Mouse (Mus musculus): ENCODE measurements around the gene Vsig10. TPM values are rescaled to one million over a fixed set of nuclear protein-coding genes. Genes with fewer than 3 reads are reported as not detected.

The Vsig10 gene
- polyA plus RNA-seq, 1 experiment from 2014 or later: 11.7 TPM

DNA sequence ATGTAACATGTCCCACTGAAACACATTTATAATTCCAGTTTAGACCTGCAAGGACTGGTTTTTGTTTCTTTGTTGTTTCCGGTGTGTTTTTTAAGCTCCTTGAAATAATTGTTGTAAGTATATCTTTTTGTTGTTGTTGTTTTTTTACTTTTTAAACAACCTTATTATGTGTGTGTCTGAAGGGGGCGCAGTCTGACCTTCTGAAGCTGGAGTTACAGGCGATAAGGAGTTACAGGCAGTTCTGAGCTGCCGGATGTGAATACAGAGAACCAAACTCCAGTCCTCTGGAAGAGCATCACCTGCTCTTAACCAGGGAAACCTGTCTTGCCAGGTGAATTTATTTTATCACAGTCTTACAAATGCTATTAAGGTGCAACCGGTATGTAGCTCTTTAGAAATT is 13.1 kb upstream of the Vsig10 start:
- H3K4me2 ChIP-seq: no peak overlapping the region
- H3K9me3 ChIP-seq: no peaks in the 10 kb centered on the region
- no peak overlapping the region for H3K9ac ChIP-seq
- no peaks in the 10 kb centered on the region for H3K36me3 ChIP-seq
- H3K27ac ChIP-seq: no peak overlapping the region
- no peak overlapping the region for H3K4me3 ChIP-seq
- WGBS: 83% methylated on average over 5 of the region's 5 CpGs
- no peaks in the 10 kb centered on the region for H3K27me3 ChIP-seq
- peaks cover 4% of the 10 kb centered on the region; the same call in 1 of the 2 replicates for H3K4me1 ChIP-seq
- ATAC-seq (ENCODE audit: insufficient number of reproducible peaks, low FRiP score, low TSS enrichment, low read depth): no peak

DNA sequence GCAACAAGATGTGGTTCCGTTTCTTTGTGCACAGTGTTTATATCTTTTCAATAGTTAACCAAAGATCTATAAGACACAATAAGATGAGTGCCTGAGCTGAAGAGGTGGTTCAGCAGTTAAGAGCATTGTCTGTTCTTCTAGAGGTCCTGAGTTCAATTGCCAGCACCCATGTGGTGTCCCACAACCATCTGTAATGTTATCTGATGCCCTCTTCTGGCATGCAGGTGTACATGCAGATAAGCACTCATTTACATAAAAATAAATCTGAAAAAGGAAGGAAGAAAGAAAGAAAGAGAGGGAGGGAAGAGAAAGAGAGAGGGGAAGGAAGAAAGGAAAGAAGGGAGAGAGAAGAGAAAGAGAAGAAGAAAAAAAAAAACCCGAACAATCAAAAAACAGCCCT is 12.1 kb upstream of the Vsig10 start:
- WGBS: 93% methylated on average over 2 of the region's 2 CpGs
- no peak overlapping the region for H3K4me2 ChIP-seq
- H3K27ac ChIP-seq: no peak overlapping the region
- H3K4me3 ChIP-seq: no peak overlapping the region
- H3K4me1 ChIP-seq: peaks cover 4% of the 10 kb centered on the region; the same call in 1 of the 2 replicates
- H3K9me3 ChIP-seq: no peaks in the 10 kb centered on the region
- no peak overlapping the region for H3K9ac ChIP-seq
- no peaks in the 10 kb centered on the region for H3K27me3 ChIP-seq
- H3K36me3 ChIP-seq: no peaks in the 10 kb centered on the region
- no peak for ATAC-seq (ENCODE audit: insufficient number of reproducible peaks, low FRiP score, low TSS enrichment, low read depth)

DNA sequence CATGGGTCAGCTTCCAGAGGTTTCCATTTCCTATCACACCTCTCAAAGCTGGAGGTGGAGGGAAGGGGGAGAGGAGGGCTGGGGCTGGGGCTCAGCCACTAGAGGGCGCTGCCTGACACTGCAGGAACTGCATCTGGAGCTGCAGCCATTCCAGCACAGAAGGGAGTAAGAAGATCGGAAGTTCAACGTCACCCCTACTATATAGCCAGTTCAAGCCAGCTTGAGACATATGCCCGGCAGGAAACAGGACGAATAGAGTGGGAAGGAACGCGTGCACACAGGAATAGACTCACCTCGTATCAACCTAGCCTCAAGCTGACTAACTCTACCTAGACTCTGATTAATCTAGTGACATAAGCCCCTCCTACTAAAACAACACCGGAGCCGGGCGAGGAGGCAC is 11.2 kb upstream of the Vsig10 start:
- H3K36me3 ChIP-seq: no peaks in the 10 kb centered on the region
- H3K9ac ChIP-seq: no peak overlapping the region
- no peak overlapping the region for H3K4me3 ChIP-seq
- H3K4me1 ChIP-seq: peaks cover 4% of the 10 kb centered on the region; the same call in 1 of the 2 replicates
- no peak overlapping the region for H3K4me2 ChIP-seq
- ATAC-seq (ENCODE audit: insufficient number of reproducible peaks, low FRiP score, low TSS enrichment, low read depth): no peak
- H3K27me3 ChIP-seq: no peaks in the 10 kb centered on the region
- H3K9me3 ChIP-seq: no peaks in the 10 kb centered on the region
- 30% methylated on average over 11 of the region's 11 CpGs for WGBS
- no peak overlapping the region for H3K27ac ChIP-seq

DNA sequence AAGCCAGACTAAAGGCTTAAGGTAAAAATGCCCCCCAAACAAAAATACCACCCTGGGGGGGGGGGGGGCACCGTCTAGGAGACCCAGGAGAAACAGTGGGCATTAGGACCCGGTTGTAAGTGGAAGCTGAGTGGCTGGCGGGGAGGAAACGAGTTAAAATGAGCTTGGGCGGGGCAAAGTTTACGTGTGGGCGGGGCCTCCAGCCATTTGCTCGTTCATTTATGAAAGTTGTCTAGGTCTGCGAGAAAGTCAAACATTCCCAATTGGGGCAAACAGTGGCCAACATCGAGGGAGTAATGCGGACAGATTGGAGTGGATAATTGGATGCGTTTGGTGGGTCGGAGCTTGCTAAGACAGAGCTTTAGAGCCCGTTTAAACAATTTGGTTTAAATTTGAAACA is 5.5 kb upstream of the Vsig10 start:
- H3K9ac ChIP-seq: no peak overlapping the region

DNA sequence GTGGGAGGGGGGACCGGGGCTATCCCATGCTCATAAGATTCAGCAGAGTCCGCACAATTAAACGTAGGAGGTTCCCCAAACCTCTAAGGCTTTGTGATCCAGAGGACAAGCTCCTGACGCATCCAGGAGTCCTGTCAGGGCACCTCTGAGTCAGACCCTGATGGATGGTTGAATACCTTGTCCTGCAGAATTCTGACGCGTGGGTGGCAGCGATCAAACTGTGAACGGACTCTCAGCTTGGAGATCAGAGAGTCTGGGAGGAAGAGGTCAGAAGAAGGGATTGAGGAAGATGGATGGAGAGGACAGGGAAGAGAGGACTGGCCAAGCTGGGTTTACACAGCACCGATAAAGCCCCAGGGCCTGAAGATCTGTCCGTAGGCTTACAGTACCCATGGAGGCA is 5.0 kb upstream of the Vsig10 start:
- Histone ChIP-seq H3K4me1 (peaks cover 16% of the 10 kb centered on the region), H3K4me3 (peak overlapping the region; percentile 29), H3K9me3 (no peaks in the 10 kb centered on the region), H3K27ac (peak overlapping the region; percentile 55; the same call in 1 of the 2 replicates), H3K27me3 (no peaks in the 10 kb centered on the region), H3K9ac (no peak overlapping the region), H3K4me2 (peak overlapping the region; percentile 38), H3K36me3 (no peaks in the 10 kb centered on the region)
- no peak for ATAC-seq (ENCODE audit: insufficient number of reproducible peaks, low FRiP score, low TSS enrichment, low read depth)
- 30% methylated on average over 10 of the region's 10 CpGs for WGBS

More for the DNA sequence above, 5.5 kb upstream of the Vsig10 start:
- Histone ChIP-seq H3K4me1 (peaks cover 16% of the 10 kb centered on the region), H3K27ac (0 out of 2 replicates have a peak overlapping the region, but pooled peaks have one; percentile 55), H3K9me3 (no peaks in the 10 kb centered on the region), H3K4me3 (peak overlapping the region; percentile 29), H3K27me3 (no peaks in the 10 kb centered on the region), H3K4me2 (peak overlapping the region; percentile 38), H3K36me3 (no peaks in the 10 kb centered on the region)
- no peak for ATAC-seq (ENCODE audit: insufficient number of reproducible peaks, low FRiP score, low TSS enrichment, low read depth)
- WGBS: 7% methylated on average over 13 of the region's 14 CpGs

DNA sequence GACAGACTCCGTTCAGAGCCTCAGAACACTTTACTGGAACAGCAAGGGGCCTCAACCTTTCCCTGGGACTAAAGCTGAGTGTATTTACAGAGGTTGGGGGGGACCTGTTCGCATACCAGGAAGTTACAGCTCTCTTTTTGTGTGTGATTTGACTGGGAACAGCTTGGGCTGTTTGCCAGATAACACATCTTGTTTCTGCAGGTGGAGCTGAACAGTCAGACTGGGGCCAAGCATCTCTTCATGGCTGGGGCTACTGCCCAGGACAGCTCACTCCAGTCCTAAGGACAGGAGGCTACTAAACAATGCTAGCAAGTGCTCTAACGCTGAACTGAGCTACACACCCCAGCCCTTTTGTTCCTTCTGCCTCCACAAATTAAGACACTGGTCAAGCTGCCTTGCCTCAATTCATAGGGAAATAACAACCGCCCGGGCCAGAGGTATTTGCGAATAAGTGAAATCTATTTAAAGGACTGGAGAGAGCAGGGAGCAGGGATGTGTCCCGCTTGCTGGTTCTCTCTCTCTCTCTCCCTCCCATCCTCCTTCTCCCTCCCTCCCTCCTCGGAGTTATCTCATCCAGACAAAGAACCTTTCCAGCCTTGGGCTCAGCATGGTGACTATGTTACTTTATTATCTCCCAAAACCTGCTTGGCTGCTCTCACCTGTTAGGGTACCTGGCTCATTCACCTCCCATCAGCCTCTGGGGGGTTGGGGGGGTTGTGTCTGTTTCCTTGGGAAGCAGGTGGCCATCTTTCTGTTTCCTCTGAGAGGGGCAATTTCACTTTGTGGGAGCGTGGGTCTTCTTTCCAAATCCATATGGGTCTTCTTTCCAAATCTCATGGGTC is 4.1 kb upstream of the Vsig10 start:
- no peaks in the 10 kb centered on the region for H3K9me3 ChIP-seq
- no peak overlapping the region for H3K9ac ChIP-seq
- peak overlapping the region; percentile 8; the same call in 1 of the 2 replicates for H3K4me2 ChIP-seq
- no peaks in the 10 kb centered on the region for H3K27me3 ChIP-seq
- no peaks in the 10 kb centered on the region for H3K36me3 ChIP-seq
- 30% methylated on average over 9 of the region's 9 CpGs for WGBS
- peaks cover 20% of the 10 kb centered on the region for H3K4me1 ChIP-seq
- no peak overlapping the region for H3K4me3 ChIP-seq
- peak overlapping the region; percentile 23; the same call in 1 of the 2 replicates for H3K27ac ChIP-seq
- no peak for ATAC-seq (ENCODE audit: insufficient number of reproducible peaks, low FRiP score, low TSS enrichment, low read depth)

DNA sequence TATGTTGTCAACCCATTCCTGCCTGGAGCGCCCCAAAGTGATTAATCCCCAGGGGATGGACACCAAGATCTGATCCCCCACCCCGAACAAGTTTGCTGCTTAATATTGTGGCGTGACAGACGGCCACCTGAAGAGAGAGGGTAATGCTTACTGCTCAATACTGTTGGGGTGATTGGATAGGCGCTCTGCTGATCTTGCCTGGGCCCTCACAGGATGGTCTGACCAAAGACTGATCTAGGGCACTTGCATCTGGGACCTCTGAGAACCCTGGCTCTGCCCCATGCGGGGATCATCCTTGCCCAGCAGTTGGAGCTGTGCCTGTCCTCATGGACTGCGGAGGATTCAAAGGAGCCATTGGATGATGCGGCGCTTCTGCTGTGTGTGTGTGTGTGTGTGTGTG is 4.9 kb downstream of the Vsig10 start:
- Histone ChIP-seq H3K9me3 (no peaks in the 10 kb centered on the region), H3K27ac (no peak overlapping the region), H3K4me1 (peaks cover 6% of the 10 kb centered on the region; the same call in 1 of the 2 replicates), H3K4me2 (no peak overlapping the region), H3K4me3 (no peak overlapping the region), H3K9ac (no peak overlapping the region), H3K27me3 (no peaks in the 10 kb centered on the region; the same call in 1 of the 2 replicates), H3K36me3 (no peaks in the 10 kb centered on the region)
- no peak for ATAC-seq (ENCODE audit: insufficient number of reproducible peaks, low FRiP score, low TSS enrichment, low read depth)
- WGBS: 82% methylated on average over 9 of the region's 9 CpGs

DNA sequence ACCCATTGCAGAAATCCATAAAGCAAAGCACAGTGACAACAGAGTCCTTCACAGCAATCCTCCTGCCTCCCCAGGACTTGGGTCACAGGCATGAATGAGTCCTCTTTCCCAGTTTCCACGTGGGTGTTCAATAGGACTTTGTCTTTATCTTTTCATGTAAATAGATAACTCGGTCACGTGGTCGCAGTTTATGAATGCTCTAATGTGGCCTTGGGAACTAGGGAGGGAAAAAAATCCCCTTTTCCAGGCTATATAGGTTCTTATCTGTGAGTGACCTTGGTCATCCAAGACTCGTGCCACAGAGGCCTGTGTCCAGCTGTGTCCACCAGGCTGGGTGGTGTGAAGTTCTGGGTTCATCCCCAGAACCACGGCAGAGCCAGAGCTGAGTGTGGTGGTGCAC is 7.5 kb downstream of the Vsig10 start:
- Histone ChIP-seq H3K9me3 (no peaks in the 10 kb centered on the region), H3K27ac (no peak overlapping the region), H3K4me2 (no peak overlapping the region), H3K36me3 (no peaks in the 10 kb centered on the region), H3K4me1 (no peaks in the 10 kb centered on the region), H3K27me3 (no peaks in the 10 kb centered on the region), H3K9ac (no peak overlapping the region), H3K4me3 (no peak overlapping the region)
- no peak for ATAC-seq (ENCODE audit: insufficient number of reproducible peaks, low FRiP score, low TSS enrichment, low read depth)
- 75% methylated on average over 6 of the region's 6 CpGs for WGBS

DNA sequence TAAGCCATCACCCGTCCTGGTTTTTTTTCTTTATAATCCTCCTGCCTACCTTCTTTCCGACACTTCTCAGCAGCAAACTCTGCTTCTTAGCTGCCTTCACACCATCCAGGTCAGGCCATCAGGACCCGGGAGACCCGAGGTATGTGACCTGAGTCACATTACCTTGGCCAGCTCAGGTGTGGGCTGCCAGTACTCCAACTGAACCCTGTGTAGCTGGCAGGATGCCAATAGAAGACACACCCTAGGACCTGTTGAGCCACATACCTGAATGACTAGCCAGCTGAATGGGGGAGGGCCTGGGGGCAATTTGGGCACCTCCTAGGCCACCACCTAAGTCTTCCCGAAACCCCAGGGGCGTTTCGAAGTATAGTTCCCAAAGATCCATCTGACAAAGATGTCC is 11.6 kb downstream of the Vsig10 start:
- H3K4me2 ChIP-seq: no peak overlapping the region
- no peak overlapping the region for H3K9ac ChIP-seq
- H3K27ac ChIP-seq: no peak overlapping the region
- no peak for ATAC-seq (ENCODE audit: insufficient number of reproducible peaks, low FRiP score, low TSS enrichment, low read depth)
- H3K9me3 ChIP-seq: no peaks in the 10 kb centered on the region
- H3K36me3 ChIP-seq: peaks cover 6% of the 10 kb centered on the region
- no peak overlapping the region for H3K4me3 ChIP-seq
- H3K4me1 ChIP-seq: no peaks in the 10 kb centered on the region
- no peaks in the 10 kb centered on the region for H3K27me3 ChIP-seq
- 68% methylated on average over 7 of the region's 7 CpGs for WGBS

DNA sequence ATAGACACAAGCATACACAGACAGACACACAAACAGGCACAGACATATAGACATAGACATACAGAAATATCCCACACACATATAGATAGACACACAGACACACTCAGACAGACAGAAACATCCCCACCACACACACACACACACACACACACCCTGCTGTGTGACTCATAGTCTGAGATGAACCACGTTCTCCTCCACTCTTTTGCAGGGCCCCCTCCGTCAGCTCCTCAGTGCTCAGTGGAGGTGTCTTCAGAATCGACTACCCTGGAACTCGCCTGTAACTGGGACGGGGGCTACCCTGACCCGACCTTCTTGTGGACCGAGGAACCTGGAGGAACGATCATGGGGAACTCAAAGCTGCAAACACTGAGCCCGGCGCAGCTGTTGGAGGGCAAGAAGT is 19.1 kb downstream of the Vsig10 start:
- ATAC-seq (ENCODE audit: insufficient number of reproducible peaks, low FRiP score, low TSS enrichment, low read depth): no peak
- WGBS: 86% methylated on average over 10 of the region's 10 CpGs
- Histone ChIP-seq H3K4me1 (no peaks in the 10 kb centered on the region), H3K36me3 (peaks cover 16% of the 10 kb centered on the region), H3K27me3 (no peaks in the 10 kb centered on the region), H3K27ac (no peak overlapping the region), H3K9ac (no peak overlapping the region), H3K4me3 (no peak overlapping the region), H3K4me2 (no peak overlapping the region), H3K9me3 (no peaks in the 10 kb centered on the region)

DNA sequence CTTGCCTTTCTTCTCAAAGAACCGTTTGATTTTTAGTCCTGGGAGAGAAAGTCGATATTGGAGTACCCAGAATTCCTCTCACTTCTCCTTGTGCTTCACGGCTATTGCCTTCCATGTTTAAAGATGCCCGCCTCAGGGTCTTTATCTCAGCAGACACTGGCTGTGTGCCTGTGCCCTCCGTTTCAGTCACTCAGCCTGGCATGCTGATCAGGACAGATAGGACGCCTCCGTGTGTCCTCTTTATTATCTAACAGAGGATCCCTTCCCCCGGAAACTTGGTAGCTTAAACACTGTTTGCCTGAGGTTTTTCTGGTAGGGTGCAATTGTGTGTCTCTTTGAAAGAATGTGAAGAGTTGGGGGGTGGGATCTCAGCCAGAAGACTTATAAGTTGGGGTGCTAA is 19.6 kb downstream of the Vsig10 start:
- H3K36me3 ChIP-seq: peaks cover 16% of the 10 kb centered on the region
- no peak for ATAC-seq (ENCODE audit: insufficient number of reproducible peaks, low FRiP score, low TSS enrichment, low read depth)
- no peak overlapping the region for H3K4me2 ChIP-seq
- H3K9ac ChIP-seq: no peak overlapping the region
- H3K9me3 ChIP-seq: no peaks in the 10 kb centered on the region
- no peaks in the 10 kb centered on the region for H3K27me3 ChIP-seq
- no peak overlapping the region for H3K27ac ChIP-seq
- no peak overlapping the region for H3K4me3 ChIP-seq
- H3K4me1 ChIP-seq: no peaks in the 10 kb centered on the region
- WGBS: 81% methylated on average over 8 of the region's 8 CpGs

DNA sequence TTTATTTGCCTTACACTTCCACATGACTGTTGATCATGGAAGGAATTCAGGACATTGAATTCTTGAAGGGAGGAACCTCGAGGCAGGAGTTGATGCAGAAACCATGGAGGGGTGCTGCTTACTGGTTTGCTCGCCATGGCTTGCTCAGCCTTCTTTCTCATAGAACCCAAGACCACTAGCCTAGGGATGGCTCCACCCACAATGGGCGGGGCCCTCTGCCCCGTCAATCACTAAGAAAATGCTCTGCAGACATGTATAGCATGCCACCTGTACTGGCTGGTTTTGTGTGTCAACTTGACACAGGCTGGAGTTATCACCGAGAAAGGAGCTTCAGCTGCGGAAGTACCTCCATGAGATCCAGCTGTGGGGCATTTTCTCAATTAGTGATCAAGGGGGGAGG is 21.2 kb downstream of the Vsig10 start:
- Histone ChIP-seq H3K27me3 (no peaks in the 10 kb centered on the region), H3K4me2 (no peak overlapping the region), H3K4me3 (no peak overlapping the region), H3K27ac (no peak overlapping the region), H3K9ac (no peak overlapping the region), H3K36me3 (peaks cover 14% of the 10 kb centered on the region), H3K4me1 (no peaks in the 10 kb centered on the region), H3K9me3 (no peaks in the 10 kb centered on the region)
- WGBS: 79% methylated on average over 6 of the region's 6 CpGs
- no peak for ATAC-seq (ENCODE audit: insufficient number of reproducible peaks, low FRiP score, low TSS enrichment, low read depth)

Measured in limb, embryonic 15.5 days (tissue).